Mouse (Mus musculus) heart, embryonic 14.5 days (tissue): ENCODE results near the gene Esrrg. TPM values are rescaled to one million over a fixed set of nuclear protein-coding genes. Genes with fewer than 3 reads are reported as not detected.

ENCODE experiments used
- ATAC-seq: fragments of 200-750 bp; cut with Nextera tagmentation; 2 replicates; pipeline ENCODE4 v1.8.0; 2017; ENCODE audit warnings: low read depth, moderate TSS enrichment; ENCODE audit not compliant: insufficient number of reproducible peaks, insufficient read depth, low FRiP score
- H3K27ac ChIP-seq, 2 experiments: fragments of 200-500 bp in 1 of 2; fragments of 300-500 bp in 1 of 2; sonication (generic) in 1 of 2; replicated peaks in 1 of 2; 2 replicates each; pipeline ENCODE4 v1.5.1; 2012 to 2014; ENCODE audit warnings: low read depth in 2 of 2, low read length in 2 of 2, control low read depth in 1 of 2, mild to moderate bottlenecking in 1 of 2, mixed read lengths in 1 of 2; ENCODE audit not compliant: control insufficient read depth in 1 of 2, insufficient read depth in 1 of 2
- H3K27me3 ChIP-seq: fragments of 300-500 bp; sonication (generic); 2 replicates; pipeline ENCODE4 v1.6.1; 2014; ENCODE audit warnings: mild to moderate bottlenecking, low read length, control low read depth; ENCODE audit not compliant: control insufficient read depth, insufficient read depth
- H3K36me3 ChIP-seq: fragments of 300-500 bp; sonication (generic); 2 replicates; pipeline ENCODE4 v1.6.1; 2014; ENCODE audit warnings: mild to moderate bottlenecking, control low read depth, low read length, mixed read lengths; ENCODE audit not compliant: control insufficient read depth, insufficient read depth
- H3K4me1 ChIP-seq, 2 experiments: fragments of 200-500 bp in 1 of 2; fragments of 300-500 bp in 1 of 2; sonication (generic) in 1 of 2; 2 replicates each; pipeline ENCODE4 v1.6.1; 2012 to 2014; ENCODE audit warnings: low read length in 2 of 2, control low read depth in 1 of 2, mixed read lengths in 1 of 2; ENCODE audit not compliant: control insufficient read depth in 2 of 2, insufficient read depth in 2 of 2
- H3K4me2 ChIP-seq: fragments of 300-500 bp; sonication (generic); 2 replicates; pipeline ENCODE4 v1.6.1; 2014; ENCODE audit warnings: mild to moderate bottlenecking, low read length
- H3K4me3 ChIP-seq, 2 experiments: fragments of 200-500 bp in 1 of 2; fragments of 300-500 bp in 1 of 2; sonication (generic) in 1 of 2; 2 replicates each; pipeline ENCODE4 v1.5.1; 2012 to 2014; ENCODE audit warnings: low read length in 2 of 2, mild to moderate bottlenecking in 2 of 2, control low read depth in 1 of 2, low read depth in 1 of 2, moderate library complexity in 1 of 2; ENCODE audit not compliant: control insufficient read depth in 1 of 2, insufficient read depth in 1 of 2
- H3K9ac ChIP-seq: fragments of 300-500 bp; sonication (generic); 2 replicates; pipeline ENCODE4 v1.6.1; 2014; ENCODE audit warnings: mild to moderate bottlenecking, low read length
- H3K9me3 ChIP-seq: fragments of 300-500 bp; sonication (generic); 2 replicates; pipeline ENCODE4 v1.6.1; 2016; ENCODE audit warnings: low read length, control low read depth; ENCODE audit not compliant: control insufficient read depth
- WGBS: fragments of 180-500 bp; shearing (Covaris S2); extraction: QIAGEN DNeasy Blood & Tissue Kit; methylation state at CpG from one replicate; pipeline ENCODE4 v1.1.7; 2014; 5-methylcytosine and 5-hydroxymethylcytosine counted together
- polyA plus RNA-seq: library from polyadenylated mRNA; unstranded; fragments of >200 nt; fragmentation: Nextera tagmentation; extraction: Ambion mirVana; gene quantifications from 2 replicates; pipeline ENCODE4 v1.2.1, GENCODE M21; 2014

Gene Esrrg
- polyA plus RNA-seq, 1 experiment from 2014 or later: 31.2 TPM

DNA sequence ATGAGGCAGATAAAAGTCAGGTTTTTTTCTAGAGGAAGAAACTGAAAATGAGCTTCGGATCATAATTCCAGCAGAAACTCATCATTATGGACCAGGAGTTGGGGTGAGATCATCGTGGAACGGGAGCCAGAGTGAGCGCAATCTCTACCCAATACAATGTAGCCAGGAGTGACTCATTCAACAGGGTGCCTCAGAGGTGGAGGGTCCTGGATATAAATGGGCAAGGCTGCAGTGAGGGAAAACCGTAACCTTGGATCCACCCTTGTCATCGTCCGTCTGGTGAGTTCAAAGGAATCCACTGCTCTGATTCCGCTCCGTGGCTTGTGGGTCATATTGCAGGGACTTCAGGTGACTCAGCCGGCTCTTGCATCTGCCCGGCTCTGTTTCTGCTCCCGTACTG is 131.9 kb downstream of the Esrrg start:
- Histone ChIP-seq H3K9me3 (0 out of 2 replicates have a peak, but pooled peaks cover 2% of the 10 kb centered on the region), H3K27me3 (no peaks in the 10 kb centered on the region), H3K9ac (no peak overlapping the region), H3K36me3 (no peaks in the 10 kb centered on the region), H3K4me2 (peak overlapping the region; percentile 41), H3K4me3 (no peak overlapping the region), H3K4me1 (peaks cover 7 to 30% of the 10 kb centered on the region in 2 experiments), H3K27ac (no peak overlapping the region)
- 33% methylated on average over 12 of the region's 12 CpGs for WGBS
- 0 out of 2 replicates have a peak, but pooled peaks have one; percentile 54 for ATAC-seq

DNA sequence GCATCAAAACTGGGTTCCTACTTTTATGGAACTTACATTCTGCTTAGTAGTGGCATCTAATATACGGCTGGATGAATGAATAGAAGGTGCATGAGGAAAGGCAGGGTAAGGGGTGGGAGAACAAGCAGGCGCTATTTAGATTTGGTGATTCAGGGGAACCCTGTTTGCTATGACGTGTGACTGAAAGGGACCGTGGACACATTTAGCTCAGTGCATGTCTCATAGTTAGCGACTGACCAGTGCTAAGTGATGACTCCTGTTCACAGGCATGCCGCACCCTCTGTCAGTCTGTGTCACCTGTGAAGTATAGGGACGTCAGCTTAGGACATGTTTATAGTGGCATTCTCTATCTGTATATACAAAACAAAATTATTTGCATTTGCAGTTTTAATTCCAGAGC is 132.7 kb downstream of the Esrrg start:
- H3K9ac ChIP-seq: no peak overlapping the region
- WGBS: 44% methylated on average over 7 of the region's 7 CpGs

DNA sequence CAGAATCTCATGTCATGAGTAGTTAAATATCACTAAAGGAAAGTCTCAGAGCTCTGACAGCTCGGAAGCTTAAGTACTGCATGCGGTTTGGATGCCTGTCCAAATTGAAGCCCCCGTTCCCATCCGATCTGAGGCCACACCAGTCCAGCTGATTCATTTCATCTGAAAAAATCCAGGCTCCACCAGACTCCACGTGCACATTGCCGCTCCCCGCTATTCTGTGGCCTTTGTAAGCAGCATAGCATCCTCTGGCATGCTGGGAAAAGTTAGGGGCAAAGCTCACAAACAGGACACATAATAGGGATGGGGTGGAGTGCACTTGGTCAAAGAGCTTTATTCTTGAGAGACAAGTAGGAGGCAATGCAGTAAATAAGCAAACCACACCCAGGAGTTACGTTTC is 133.5 kb downstream of the Esrrg start:
- H3K27ac ChIP-seq: no peak overlapping the region
- peaks cover 7 to 16% of the 10 kb centered on the region in 2 experiments for H3K4me1 ChIP-seq
- H3K36me3 ChIP-seq: no peaks in the 10 kb centered on the region
- no peak overlapping the region for H3K9ac ChIP-seq
- 79% methylated on average over 8 of the region's 8 CpGs for WGBS
- no peak overlapping the region for H3K4me2 ChIP-seq
- no peak overlapping the region for H3K4me3 ChIP-seq
- 0 out of 2 replicates have a peak, but pooled peaks cover 6% of the 10 kb centered on the region for H3K9me3 ChIP-seq
- no peaks in the 10 kb centered on the region for H3K27me3 ChIP-seq
- ATAC-seq: no peak

More for the DNA sequence above, 132.7 kb downstream of the Esrrg start:
- Histone ChIP-seq H3K4me3 (no peak overlapping the region), H3K4me1 (peaks cover 7 to 23% of the 10 kb centered on the region in 2 experiments), H3K9me3 (0 out of 2 replicates have a peak, but pooled peaks cover 6% of the 10 kb centered on the region), H3K4me2 (peak overlapping the region; percentile 41; the same call in 1 of the 2 replicates), H3K27me3 (no peaks in the 10 kb centered on the region), H3K27ac (no peak overlapping the region), H3K36me3 (no peaks in the 10 kb centered on the region)
- ATAC-seq: no peak

DNA sequence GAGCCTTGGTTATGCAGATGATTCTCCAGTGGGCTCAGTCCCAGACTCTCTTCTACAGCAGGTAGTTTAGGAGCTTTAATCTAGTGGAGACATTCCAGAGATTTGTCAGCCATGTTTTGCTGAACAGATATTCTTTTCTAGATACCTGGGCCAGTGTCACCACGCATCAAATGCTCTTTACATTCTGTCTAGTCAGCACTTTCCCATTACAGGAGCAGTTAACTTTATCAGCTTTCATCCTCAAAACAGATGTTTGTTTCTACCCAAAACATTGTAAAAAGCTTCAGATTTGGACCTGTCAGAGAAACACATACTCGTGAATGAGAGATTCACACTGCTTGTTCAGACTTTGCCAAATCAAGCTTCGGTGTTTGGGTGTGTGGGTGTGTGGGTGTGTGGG is 140.7 kb downstream of the Esrrg start:
- no peaks in the 10 kb centered on the region for H3K36me3 ChIP-seq
- H3K4me1 ChIP-seq: peaks cover 3 to 12% of the 10 kb centered on the region in 2 experiments
- H3K4me2 ChIP-seq: no peak overlapping the region
- 0 out of 2 replicates have a peak overlapping the region, but pooled peaks have one; percentile 4 for H3K9ac ChIP-seq
- no peaks in the 10 kb centered on the region for H3K27me3 ChIP-seq
- no peak overlapping the region for H3K4me3 ChIP-seq
- H3K9me3 ChIP-seq: 0 out of 2 replicates have a peak, but pooled peaks cover 6% of the 10 kb centered on the region
- H3K27ac ChIP-seq: peak overlapping the region; percentile 53 to 61; a peak in 3 of 4 replicates
- WGBS: 72% methylated on average over 3 of the region's 3 CpGs
- no peak for ATAC-seq

DNA sequence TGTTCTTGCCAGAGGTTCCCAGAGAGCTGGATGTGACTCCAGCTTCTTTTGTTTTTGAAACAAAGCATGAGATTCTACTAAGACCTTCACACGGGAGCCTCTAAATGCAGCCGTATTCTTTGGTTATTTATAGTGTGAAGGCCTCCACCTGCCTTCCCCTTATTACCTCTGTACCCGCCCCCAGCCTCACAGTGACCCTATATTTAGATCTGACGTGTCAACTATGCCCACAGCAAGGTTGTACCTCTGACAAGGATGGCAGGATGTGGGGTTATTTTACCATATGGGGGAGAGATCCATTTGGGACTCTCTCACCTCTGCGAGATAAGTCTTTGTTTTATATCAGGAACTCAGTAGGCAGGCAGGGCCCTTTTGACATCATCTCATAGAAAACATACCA is 141.3 kb downstream of the Esrrg start:
- Histone ChIP-seq H3K27ac (peak overlapping the region; percentile 27 to 53; a peak in 3 of 4 replicates), H3K4me2 (peak overlapping the region; percentile 20; the same call in 1 of the 2 replicates), H3K4me3 (no peak overlapping the region), H3K9ac (peak overlapping the region; percentile 4; the same call in 1 of the 2 replicates), H3K4me1 (peaks cover 3 to 12% of the 10 kb centered on the region in 2 experiments), H3K9me3 (0 out of 2 replicates have a peak, but pooled peaks cover 6% of the 10 kb centered on the region), H3K36me3 (no peaks in the 10 kb centered on the region), H3K27me3 (no peaks in the 10 kb centered on the region)
- WGBS: 35% methylated on average over 5 of the region's 5 CpGs
- no peak for ATAC-seq

DNA sequence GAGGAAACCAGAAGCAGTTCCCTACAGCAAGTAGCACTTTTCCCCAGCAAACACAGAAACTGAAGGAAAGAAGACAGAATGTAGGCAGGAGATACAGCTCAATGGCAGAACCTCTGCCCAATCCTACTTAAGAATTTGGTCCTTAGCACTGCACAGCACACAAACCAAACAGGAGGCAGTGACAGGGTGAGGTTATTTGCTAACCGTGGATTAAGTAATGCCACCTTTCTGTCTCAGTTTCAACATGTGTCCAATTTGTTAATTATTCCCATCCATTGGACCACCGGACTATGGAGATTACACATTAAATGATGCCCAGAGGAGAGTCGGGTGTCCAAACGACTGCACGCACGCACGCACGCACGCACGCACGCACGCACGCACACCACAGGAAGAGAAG is 146.9 kb downstream of the Esrrg start:
- Histone ChIP-seq H3K9ac (no peak overlapping the region), H3K4me1 (peaks cover 3 to 16% of the 10 kb centered on the region in 2 experiments; a peak in 3 of 4 replicates), H3K4me3 (no peak overlapping the region), H3K4me2 (no peak overlapping the region), H3K27me3 (no peaks in the 10 kb centered on the region), H3K27ac (no peak overlapping the region), H3K9me3 (no peaks in the 10 kb centered on the region), H3K36me3 (no peaks in the 10 kb centered on the region)
- no peak for ATAC-seq
- 97% methylated on average over 13 of the region's 13 CpGs for WGBS

DNA sequence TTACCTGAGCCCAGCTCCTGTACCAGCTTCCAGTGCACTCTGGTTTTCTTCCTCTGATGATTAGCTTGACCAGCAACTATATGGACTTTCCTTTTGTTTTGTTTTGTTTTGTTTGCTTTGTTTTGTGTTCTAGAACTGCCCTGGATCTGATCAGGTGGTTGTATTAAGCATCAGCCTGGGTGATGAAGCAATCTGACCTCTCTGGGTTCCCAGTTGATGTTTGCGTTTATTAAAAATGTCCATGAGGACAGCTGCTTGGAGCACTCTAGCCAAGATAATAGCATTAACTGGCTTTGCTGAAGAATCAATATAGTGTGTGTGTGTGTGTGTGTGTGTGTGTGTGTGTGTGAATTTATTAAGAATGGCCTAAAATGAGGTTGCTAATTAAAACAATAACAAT is 149.4 kb downstream of the Esrrg start:
- Histone ChIP-seq H3K36me3 (no peaks in the 10 kb centered on the region), H3K4me3 (no peak overlapping the region), H3K27ac (no peak overlapping the region), H3K9me3 (no peaks in the 10 kb centered on the region), H3K27me3 (no peaks in the 10 kb centered on the region), H3K4me2 (no peak overlapping the region), H3K9ac (no peak overlapping the region), H3K4me1 (peaks cover 9 to 27% of the 10 kb centered on the region in 2 experiments)
- no peak for ATAC-seq
- WGBS: 83% methylated on average over 1 of the region's 1 CpGs

DNA sequence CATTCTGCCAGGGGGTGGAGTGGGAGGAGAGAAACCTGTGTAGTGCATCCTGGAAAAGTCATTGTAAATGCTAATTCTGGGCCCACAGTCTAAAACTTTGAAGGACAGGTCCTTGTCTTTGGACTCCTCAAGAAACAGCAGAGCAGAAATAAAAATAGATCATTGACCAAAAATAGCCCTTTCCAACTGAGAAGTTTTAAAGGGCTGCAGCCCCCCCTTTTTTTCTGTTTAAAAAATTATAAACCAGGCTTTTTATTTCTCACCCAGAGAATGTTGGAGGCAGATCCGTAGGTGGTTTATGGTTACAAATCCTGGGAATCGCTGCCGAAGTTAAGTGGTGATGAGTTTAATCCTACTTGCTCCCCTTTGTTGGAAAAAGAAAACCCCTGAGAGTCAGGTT is 150.0 kb downstream of the Esrrg start:
- H3K9ac ChIP-seq: no peak overlapping the region
- no peaks in the 10 kb centered on the region for H3K36me3 ChIP-seq
- peaks cover 9 to 29% of the 10 kb centered on the region in 2 experiments for H3K4me1 ChIP-seq
- no peaks in the 10 kb centered on the region for H3K27me3 ChIP-seq
- 42% methylated on average over 3 of the region's 3 CpGs for WGBS
- H3K27ac ChIP-seq: no peak overlapping the region
- no peak overlapping the region for H3K4me3 ChIP-seq
- ATAC-seq: no peak
- H3K9me3 ChIP-seq: no peaks in the 10 kb centered on the region
- H3K4me2 ChIP-seq: no peak overlapping the region
